ENCODE assay signal across 1 mouse cellular context in the genomic region with DNA sequence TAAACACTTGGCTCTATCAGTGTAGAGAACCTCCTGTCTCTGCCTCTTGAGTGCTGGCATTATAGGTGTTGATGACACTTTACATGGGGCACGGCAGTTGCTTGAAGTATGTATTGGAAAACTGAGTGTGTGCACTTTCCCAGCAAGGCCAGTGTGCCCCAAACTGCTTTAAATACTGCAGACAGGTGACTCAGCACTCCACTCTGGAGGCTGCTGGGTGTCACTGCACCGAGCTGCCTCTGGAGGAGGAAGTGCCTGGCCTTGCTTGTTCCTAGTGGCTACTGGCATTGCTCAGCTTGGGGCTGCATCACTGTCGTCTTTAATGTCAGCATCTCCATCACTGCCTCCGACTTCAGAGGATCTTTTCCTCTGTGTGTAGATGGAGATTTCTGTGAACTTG.
TF ChIP-seq lines count a peak whose summit lies in the region.

No protein-coding gene starts in this region.

TF ChIP-seq in CH12.LX, 34 proteins besides CTCF, POLR2A, EP300 and RAD21 (continued from another document):
- no peak; the same call in 1 of the 2 replicates for TF ChIP-seq MXI1 (IDR thresholded peaks at IDR 0.05; ENCODE audit: low read depth, low read length)
- no peak for TF ChIP-seq MAX (IDR thresholded peaks at IDR 0.05; ENCODE audit: low read length)
- no peak for TF ChIP-seq HCFC1 (IDR thresholded peaks at IDR 0.05; ENCODE audit: low read depth, low read length)
- no peak for TF ChIP-seq CHD2 (IDR thresholded peaks at IDR 0.05; ENCODE audit: low read length)
- peak; percentile 39; the same call in 1 of the 2 replicates for TF ChIP-seq NELFE (IDR thresholded peaks at IDR 0.05; ENCODE audit: low read depth, low read length)
- TF ChIP-seq ZMIZ1 (IDR thresholded peaks at IDR 0.05; ENCODE audit: low read depth, low read length) = no peak
- TF ChIP-seq POLR2AphosphoS2 (IDR thresholded peaks at IDR 0.05; ENCODE audit: low read depth, low read length) = no peak
- TF ChIP-seq TCF12 (IDR thresholded peaks at IDR 0.05; ENCODE audit: low read depth, low read length) = no peak
- no peak for TF ChIP-seq GABPA (IDR thresholded peaks at IDR 0.05; ENCODE audit: insufficient replicate concordance, low read depth, low read length)
